Mouse (Mus musculus) heart, adult 11 months (tissue): Measurements from ENCODE around the gene Mta2.

ENCODE experiments used
- DNase-seq: peaks from one replicate; pipeline ENCODE4 v3.0.0; 2022

Mta2 gene

GRCm38 (mm10) chr19:8992769-8993624 is 51.3 kb downstream of the Mta2 start:
- DNase-seq, result peak; percentile 100

- no peak for DNase-seq
Measured at GRCm38 (mm10) chr19:8993625-8993912, 51.9 kb downstream of the Mta2 start.

GRCm38 (mm10) chr19:8994813-8995607 is 53.3 kb downstream of the Mta2 start:
- peak; percentile 93 for DNase-seq

GRCm38 (mm10) chr19:8996601-8997000 is 54.9 kb downstream of the Mta2 start:
- no peak for DNase-seq

GRCm38 (mm10) chr19:8997546-8997945 is 55.9 kb downstream of the Mta2 start:
- peak; percentile 99 for DNase-seq

- no peak for DNase-seq
Measured at GRCm38 (mm10) chr19:8998546-8998945, 56.9 kb downstream of the Mta2 start.

GRCm38 (mm10) chr19:8999223-8999622 is 57.5 kb downstream of the Mta2 start:
- DNase-seq, result no peak
